Mouse (Mus musculus) heart, postnatal 14 days (tissue): ENCODE data around the gene Ghitm. TPM values are rescaled to one million over a fixed set of nuclear protein-coding genes. Genes with fewer than 3 reads are reported as not detected.
"Not testable (repeated sequence)": the region's sequence is repeated elsewhere in the genome, so short reads cannot be mapped to it uniquely, and the experiment has no call there.

Experiments used
- DNase-seq, 2 experiments: peaks; one replicate each; pipeline ENCODE4 v3.0.0; 2021 to 2022
- intact Hi-C: fragments of 180-260 bp; cut with DNase I; formaldehyde crosslinking; loops from one replicate; pipeline ENCODE4 v1.15.1; 2025
- long read RNA-seq, 2 experiments: library from polyadenylated mRNA; stranded (forward); transcript quantifications; one replicate each; pipeline ENCODE4 v2.0.0; 2021
- total RNA-seq, 2 experiments: library from RNA; stranded (reverse); gene quantifications; 2 replicates each; pipeline ENCODE4 v1.2.3; 2021

Ghitm gene
- 100 to 1,000 TPM; 567 to 610 TPM for total RNA-seq
- long read RNA-seq, experiment 1, transcript Ghitm-202 (9 exons, 3,188 nt), result major isoform, 1,189 of 1,439 reads
- long read RNA-seq, experiment 1, transcript Ghitm-201 (9 exons, 2,573 nt), result minor isoform, 66 of 1,439 reads
- long read RNA-seq, experiment 1, partial matches to known transcripts, result 126 of 1,439 reads
- long read RNA-seq, experiment 1, other reads (novel, unspliced or antisense), result 58 of 1,439 reads
- long read RNA-seq, experiment 2, transcript Ghitm-202 (9 exons, 3,188 nt), result major isoform, 1,038 of 1,274 reads
- long read RNA-seq, experiment 2, transcript Ghitm-201 (9 exons, 2,573 nt), result minor isoform, 73 of 1,274 reads
- long read RNA-seq, experiment 2, partial matches to known transcripts, result 119 of 1,274 reads
- long read RNA-seq, experiment 2, other reads (novel, unspliced or antisense), result 44 of 1,274 reads

DNA sequence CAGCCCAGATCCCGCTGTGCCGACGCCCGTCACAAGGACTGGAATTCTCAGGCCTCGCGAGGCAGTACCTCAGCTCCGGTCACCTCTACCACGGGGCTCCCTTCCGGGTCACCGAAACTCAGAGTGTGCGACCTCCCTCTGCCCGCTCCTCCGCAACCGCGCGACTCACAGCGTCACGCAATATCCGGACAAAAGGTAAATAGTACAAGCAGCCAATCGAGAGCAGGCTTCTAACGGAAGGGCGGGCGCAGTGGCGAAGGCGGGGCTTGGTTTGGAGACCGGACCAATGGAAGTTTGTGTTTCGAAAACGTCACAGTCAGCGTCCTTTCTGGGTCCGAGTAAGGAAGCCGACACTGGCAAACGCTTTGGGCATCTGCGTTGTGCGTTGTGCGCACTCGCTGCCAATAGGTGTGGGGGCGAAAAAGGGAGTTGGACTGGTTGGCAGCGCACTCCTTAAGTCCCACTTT lies at the start of gene Ghitm:
Gene Ghitm (minus strand): TSS at position 146 of the 467 bp plus-strand sequence.
- peak; percentile 93 to 95 for DNase-seq
- intact Hi-C loops, result loop anchor here (10.0 kb wide), 1 partner anchor 170 kb away; the partner anchor contains the start of gene Ccser2

DNA sequence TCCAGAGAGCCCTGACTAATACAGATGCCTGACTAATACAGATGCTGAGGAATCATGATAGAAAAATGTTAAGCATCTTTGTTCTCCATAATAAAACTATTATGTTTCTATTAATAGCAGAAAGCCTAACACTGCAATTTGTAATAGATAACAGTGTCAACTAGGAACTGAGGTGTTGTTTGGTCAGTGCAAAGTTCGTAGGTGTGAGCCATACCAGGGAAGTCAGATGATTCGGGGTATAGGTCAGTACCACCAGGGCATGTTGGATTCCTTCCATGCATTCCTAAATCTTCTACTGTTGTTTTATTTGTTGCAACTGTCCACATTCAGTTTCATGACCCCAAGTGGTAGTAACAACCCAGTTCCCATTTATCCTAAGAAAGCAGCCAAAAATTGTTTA lies 49.8 kb upstream of the Ghitm start:
- no peak for DNase-seq
- intact Hi-C loops, result no loop called here

DNA sequence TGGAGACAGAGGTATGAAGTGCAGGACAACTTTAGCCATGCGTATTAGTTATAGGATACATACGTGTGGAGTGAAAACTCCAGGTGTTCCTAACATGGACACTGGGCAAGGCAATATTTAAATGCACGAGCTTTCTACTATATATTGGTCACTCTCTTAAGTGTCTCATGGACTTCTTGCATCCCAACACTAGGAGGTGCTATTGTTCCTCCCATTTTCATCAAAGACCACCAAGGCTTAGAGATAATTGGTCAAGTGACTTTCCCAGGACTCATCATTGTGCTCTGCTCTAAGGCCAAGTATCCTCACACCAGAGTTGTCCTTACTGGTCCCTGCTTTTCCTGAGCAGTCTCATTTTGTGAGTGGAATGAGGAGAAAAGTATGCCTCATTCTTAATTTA lies 39.4 kb upstream of the Ghitm start:
- intact Hi-C loops, result no loop called here
- no peak for DNase-seq

DNA sequence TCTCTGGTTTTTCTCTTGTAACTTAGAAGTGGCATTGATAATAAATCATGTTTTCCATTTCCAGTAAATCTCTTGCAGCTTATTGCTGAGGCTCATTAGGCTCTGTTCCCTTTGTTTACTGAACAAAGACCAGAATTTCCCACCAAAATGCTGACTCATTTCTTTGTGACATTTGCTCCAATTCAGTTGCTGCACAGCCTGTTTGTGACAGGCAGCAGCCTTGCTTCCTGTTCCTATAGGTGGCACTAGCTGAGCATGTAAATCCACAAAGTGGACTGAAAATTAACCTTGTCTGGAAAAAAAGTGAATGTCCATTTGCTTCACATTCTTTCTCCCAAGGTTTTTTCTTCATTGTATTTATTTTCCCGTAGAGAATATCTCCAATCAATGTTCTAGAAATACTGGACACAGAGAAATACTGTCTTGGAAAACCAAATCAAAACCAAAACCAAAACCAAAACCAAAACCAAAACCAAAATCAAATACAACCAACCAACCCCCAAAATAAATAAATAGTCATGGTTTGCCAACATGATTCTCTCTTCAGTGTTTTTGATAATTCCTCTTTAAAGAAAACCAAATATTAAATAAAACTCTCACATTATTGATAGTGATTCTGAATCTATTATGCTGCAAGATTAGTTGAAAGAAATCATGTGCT lies 30.3 kb upstream of the Ghitm start:
- no peak for DNase-seq
- intact Hi-C loops, result no loop called here

DNA sequence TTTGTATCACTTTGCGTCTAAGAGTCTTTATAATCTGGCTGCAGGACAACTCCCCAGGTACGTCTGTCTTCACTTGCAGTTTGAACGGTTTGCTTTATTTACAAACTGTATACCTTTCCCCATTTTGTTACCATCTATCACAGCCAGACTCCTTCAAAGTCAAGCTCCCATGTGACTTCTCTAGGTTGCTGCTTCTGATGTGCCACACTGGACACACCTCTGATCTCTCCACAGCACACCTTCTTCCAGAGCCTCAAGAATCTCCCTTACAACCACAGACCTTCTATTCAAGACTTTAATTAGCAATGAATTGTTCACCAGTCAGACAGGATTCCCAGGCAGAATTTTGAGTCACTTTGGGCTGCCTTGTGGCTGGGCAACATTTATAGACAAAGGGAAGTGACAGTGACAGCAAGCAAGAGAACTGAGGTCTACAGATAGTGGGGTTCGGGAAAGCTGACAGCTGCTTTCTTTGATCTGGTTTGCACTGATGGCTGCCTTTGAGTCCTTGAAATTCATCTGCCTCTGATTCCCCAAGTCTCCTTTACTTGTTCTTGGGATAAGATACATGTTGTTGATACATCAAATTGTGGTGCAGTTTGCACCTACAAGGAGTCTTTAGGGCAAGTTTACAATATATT lies 29.4 kb upstream of the Ghitm start:
- intact Hi-C loops, result no loop called here

GRCm38 (mm10) chr14:37163277-37163956 lies 28.3 kb upstream of the Ghitm start:
- intact Hi-C loops, result no loop called here
- DNase-seq, result no peak

More for the DNA sequence above, 29.4 kb upstream of the Ghitm start:
- DNase-seq, result no peak

- intact Hi-C loops, result no loop called here
- DNase-seq, result no peak
These were observed 19.3 kb upstream of the Ghitm start for GRCm38 (mm10) chr14:37154391-37154790.

DNA sequence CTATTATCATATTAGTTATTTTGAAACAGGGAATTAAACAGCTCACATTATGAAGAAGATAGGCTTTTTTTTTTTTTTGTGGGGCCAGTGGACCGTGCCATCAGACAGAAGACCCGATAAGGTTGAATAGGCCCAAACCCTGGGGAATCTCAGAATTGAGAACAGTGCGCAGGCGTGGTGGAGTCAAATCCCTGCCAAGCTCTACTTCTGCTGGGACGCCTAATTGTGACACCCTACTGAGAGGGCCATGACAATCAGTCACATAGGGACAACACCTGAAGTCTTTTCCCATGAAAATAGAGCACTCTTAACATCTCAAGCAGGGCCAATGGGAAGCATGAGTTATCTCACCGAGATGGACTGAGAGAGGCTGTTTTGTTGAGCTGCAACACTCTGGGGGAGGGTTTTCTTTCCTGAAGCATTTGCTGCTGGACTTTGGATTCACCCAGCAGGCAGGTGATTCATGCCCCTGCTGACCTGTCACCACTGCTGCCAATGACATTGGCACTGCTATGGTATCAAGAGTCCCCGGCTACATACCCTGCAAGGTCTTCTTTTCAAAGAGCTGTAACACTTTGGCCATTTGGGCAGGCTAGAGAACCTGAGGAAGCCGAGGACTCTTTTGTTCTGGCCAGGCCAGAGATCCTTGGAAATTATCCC lies 4.1 kb upstream of the Ghitm start:
- no peak for DNase-seq
- intact Hi-C loops, result loop anchor here (10.0 kb wide), 1 partner anchor 174 kb away; the partner anchor contains the start of gene Ccser2

DNA sequence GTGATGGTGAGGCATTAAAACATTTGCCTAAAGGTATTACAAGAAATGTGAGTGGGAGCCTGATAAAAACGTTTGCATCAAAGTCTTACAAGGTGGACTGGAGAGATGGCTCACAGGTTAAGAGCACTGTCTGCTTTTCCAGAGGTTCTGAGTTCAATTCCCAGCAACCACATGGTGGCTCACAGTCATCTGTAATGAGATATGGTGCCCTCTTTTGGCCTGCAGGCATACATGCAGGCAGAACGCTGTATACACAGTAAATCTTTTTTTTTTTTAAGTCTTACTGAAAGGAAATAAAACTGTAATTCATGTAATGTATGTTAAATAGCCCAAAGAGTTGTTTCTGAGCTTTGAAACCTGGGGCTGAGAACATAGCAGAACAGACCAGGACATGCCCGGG lies 2.5 kb upstream of the Ghitm start:
- intact Hi-C loops, result loop anchor here (10.0 kb wide), 1 partner anchor 173 kb away; the partner anchor contains the start of gene Ccser2
- DNase-seq, result not testable (repeated sequence)

GRCm38 (mm10) chr14:37136110-37136509 lies 1.0 kb upstream of the Ghitm start:
- DNase-seq, result no peak
- intact Hi-C loops, result loop anchor here (10.0 kb wide), 1 partner anchor 171 kb away; the partner anchor contains the start of gene Ccser2

DNA sequence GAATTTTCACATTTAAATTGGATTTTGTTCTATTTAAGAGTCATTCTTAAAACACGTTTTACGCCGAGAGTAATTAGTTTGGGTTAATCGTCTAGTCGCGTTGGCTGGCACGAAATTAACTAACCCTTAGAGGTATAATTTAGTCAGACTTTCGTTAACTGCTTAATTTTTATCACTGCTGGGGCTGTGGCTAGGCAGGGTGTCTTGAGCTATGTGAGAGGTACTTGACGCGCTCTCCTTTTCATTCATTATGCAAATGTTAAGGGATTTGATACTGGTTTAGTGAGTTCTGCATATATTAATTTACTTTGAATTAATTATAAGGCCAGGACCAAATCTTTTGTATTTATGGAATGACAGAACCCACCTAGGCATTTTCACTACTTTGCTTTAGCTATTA lies 599 bp upstream of the Ghitm start:
- no peak for DNase-seq
- intact Hi-C loops, result loop anchor here (10.0 kb wide), 1 partner anchor 171 kb away; the partner anchor contains the start of gene Ccser2

DNA sequence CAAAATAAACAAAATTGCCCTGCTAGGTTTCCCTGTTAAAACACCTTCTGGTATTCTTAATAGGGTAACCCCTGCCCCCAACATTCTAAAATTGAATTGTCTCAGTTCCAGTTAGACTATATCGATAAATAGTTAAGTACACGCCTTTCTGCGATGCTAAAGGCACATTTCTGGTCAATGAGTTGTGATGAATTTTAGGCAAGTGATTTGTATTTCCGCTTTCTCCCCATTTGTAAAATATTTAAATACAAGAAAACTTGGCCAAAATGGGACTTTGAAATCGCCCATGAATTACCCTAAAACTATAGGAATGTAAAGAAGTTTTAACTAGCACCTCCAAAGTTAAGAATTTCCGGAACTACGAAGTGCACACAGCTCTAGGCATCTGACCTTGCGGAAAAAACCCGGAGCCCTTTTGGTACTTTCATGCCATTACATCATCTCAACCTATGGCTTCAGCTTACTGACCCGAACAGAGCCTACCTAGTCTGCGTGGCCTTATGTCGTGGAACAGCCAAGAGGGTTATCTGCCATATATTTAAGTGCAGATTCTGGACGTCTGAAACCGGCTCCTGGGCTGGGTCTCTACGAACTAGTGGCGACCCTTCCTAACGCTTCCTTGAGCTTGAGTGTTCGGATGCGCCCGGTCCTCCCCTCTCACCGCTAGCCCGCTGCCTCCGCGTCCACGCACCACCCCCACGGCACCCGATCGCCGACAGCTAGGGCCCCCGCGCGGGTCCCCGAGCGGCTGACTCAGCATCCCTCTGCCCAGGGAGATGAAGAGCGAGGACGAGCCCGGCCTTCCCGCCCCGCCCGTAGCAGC lies 557 bp downstream of the Ghitm start:
- intact Hi-C loops, result loop anchor here (10.0 kb wide), 1 partner anchor 170 kb away; the partner anchor contains the start of gene Ccser2
- DNase-seq, result no peak

GRCm38 (mm10) chr14:37127652-37128051 lies 7.4 kb downstream of the Ghitm start:
- intact Hi-C loops, result loop anchor here (10.0 kb wide), 1 partner anchor 263 kb away; no protein-coding TSS in a partner anchor
- peak; percentile 26 to 64 for DNase-seq

DNA sequence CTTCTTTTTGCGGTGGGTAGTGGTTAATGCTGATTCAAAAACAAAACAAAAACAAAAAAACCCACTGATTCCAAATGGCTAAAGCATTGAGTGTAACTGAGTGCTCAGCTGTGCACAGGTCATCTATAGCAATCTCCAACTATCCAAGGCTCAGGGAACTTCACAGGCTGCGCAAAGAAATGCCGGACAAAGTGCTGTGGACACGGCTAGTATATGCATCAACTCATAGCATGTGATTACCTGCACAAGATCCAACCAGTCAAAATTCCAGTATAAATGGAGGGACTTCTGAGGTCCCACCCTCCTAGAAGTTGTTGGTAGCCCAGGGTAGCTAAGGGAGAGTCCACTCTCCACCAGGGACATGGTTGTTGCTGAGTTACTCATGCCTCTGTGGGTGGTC lies 15.8 kb downstream of the Ghitm start:
- no peak for DNase-seq
- intact Hi-C loops, result no loop called here

GRCm38 (mm10) chr14:37113922-37114321 lies 21.1 kb downstream of the Ghitm start, which contains the start of gene 2610528A11Rik:
2610528A11Rik (minus strand) TSS chr14:37114022.
- intact Hi-C loops, result no loop called here
- DNase-seq, result no peak

DNA sequence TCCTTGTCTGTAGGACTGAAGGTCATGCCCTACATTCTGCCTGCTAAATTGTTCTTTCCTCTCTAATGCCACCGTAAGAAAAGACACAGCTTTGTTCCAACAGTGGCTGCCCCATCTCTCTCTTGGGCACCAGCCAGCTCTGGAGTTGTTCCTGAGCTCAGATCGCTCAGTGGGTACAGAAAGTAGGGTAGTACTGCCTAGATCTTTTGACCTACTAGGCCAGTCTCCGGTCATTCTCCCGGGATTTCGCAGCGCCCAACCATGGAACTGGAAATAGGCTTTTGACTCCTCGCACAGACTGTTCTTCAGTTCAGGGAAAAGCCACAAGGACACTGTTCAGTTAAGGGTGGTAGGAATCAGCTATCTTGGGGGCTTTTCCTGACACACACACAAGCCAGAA lies 22.1 kb downstream of the Ghitm start:
- intact Hi-C loops, result no loop called here
- no peak for DNase-seq

DNA sequence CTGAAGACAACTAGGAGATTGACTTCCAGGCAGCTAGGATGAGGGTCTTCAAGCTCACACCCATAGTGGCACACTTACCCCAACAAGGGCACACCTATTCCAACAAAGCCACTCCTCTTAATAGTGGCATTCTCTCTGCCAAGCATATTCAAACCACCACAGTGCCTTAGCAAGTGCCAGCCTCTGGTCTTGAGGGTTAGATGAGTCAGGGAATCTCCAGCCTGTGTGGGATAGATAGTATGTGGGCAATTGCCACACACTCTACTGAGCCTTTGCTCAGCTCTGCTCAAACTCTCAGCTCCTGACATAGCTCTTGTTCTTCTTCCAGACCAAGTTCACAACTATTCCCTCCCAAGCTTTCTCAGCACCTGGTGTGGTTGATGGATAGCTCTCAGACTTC lies 23.7 kb downstream of the Ghitm start:
- DNase-seq, result no peak
- intact Hi-C loops, result no loop called here

GRCm38 (mm10) chr14:37110456-37110855 lies 24.6 kb downstream of the Ghitm start:
- no peak for DNase-seq

DNA sequence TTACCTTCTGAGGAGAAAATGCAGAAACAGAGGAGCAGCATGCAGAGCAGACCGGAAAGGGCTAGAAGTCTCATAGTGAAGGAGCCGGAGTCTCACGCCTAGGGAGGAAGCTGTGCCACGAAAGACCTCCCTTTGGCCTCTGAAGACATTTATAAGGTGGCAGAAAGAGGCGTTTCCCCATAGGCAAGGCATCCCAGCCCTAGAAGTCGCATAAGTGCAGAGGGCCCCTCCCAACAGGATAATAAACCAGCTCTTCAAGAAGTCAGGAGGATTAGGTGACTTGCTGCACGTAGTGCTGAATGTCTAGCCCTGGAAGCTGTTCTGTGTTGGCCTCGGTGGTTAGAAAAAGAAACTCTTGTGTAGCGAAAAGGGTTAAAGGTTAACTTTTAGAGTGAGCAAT lies 25.1 kb downstream of the Ghitm start:
- intact Hi-C loops, result no loop called here
- DNase-seq, result no peak

More at GRCm38 (mm10) chr14:37110456-37110855, 24.6 kb downstream of the Ghitm start:
- intact Hi-C loops, result no loop called here
